In genomic region chr9:73934844-73935243, GRCm38 (mm10) we compare ENCODE assay signal across 11 mouse cellular contexts. TPM values are rescaled to one million over a fixed set of nuclear protein-coding genes. Genes with fewer than 3 reads are reported as not detected.
DNase-seq lines count a peak whose midpoint lies in the region; ATAC-seq and TF ChIP-seq lines count a peak whose summit lies in the region.
"Had no signal": no experiment of that assay in that cellular context is flagged by ENCODE, and none has a peak within 500 bp of the region (broad histone marks: within the 10 kb centered on the region; RNA-seq: fewer than 3 reads in every experiment).

No protein-coding gene starts in this region.

- DNase-seq in heart, adult 18-20 months: no peak
- DNase-seq in lung, embryonic 14.5 days: peak; percentile 90
- no peak for DNase-seq in lung, adult 2 months
- peak; percentile 55 for DNase-seq in cerebellum, adult 11 months
- DNase-seq in left cerebral cortex, postnatal 25 days (ENCODE audit: low spot score in 2 of 2): peak; percentile 23 to 34
- no peak for DNase-seq in thymus, postnatal 4 days
- DNase-seq in frontal cortex, postnatal 14 days (ENCODE audit: low spot score in 2 of 2): no peak
- DNase-seq: layer of hippocampus, adult 9-11 months had no signal

- no peaks in the 10 kb centered on the region for H3K9me3 ChIP-seq in heart, embryonic 13.5 days
- H3K9me3 ChIP-seq in lung, embryonic 14.5 days (ENCODE audit: low read depth, low read length): no peaks in the 10 kb centered on the region

- H3K27ac ChIP-seq in heart, embryonic 13.5 days (replicated peaks): 0 out of 2 replicates have a peak overlapping the region, but pooled peaks have one; percentile 8
- H3K27ac ChIP-seq in lung, embryonic 14.5 days (ENCODE audit: low read depth): no peak overlapping the region

- TF ChIP-seq CTCF in lung, embryonic 14.5 days (IDR thresholded peaks at IDR 0.05; ENCODE audit: low read depth): no peak
- TF ChIP-seq CTCF in lung, adult 2 months (IDR thresholded peaks at IDR 0.05; ENCODE audit: insufficient read depth, low read length): no peak

- peaks cover 12% of the 10 kb centered on the region for H3K4me1 ChIP-seq in heart, embryonic 13.5 days
- no peaks in the 10 kb centered on the region for H3K4me1 ChIP-seq in lung, embryonic 14.5 days (ENCODE audit: insufficient read depth)
- no peaks in the 10 kb centered on the region for H3K4me1 ChIP-seq in lung, adult 2 months (ENCODE audit: control insufficient read depth, insufficient read depth, low read length)

- no peak overlapping the region for H3K4me2 ChIP-seq in heart, embryonic 13.5 days
- H3K4me2 ChIP-seq in lung, embryonic 14.5 days: no peak overlapping the region

- peaks cover 27% of the 10 kb centered on the region for H3K36me3 ChIP-seq in heart, embryonic 13.5 days
- H3K36me3 ChIP-seq in lung, embryonic 14.5 days (ENCODE audit: insufficient read depth): no peaks in the 10 kb centered on the region

- H3K9ac ChIP-seq in heart, embryonic 13.5 days: no peak overlapping the region
- H3K9ac ChIP-seq in lung, embryonic 14.5 days: no peak overlapping the region

- intact Hi-C loops in left cerebral cortex, postnatal 25 days (cut with DNase I): no loop called here

- 35% methylated on average over 4 of the region's 4 CpGs for WGBS in heart, embryonic 13.5 days
- 44% methylated on average over 4 of the region's 4 CpGs for WGBS in lung, embryonic 14.5 days
- WGBS in lung, adult 2 months: 58% methylated on average over 4 of the region's 4 CpGs

- ATAC-seq in heart, embryonic 13.5 days (ENCODE audit: extremely low read depth, insufficient number of reproducible peaks, low FRiP score, low TSS enrichment): no peak
- ATAC-seq in lung, embryonic 14.5 days (ENCODE audit: insufficient read depth): peak; percentile 74; the same call in 1 of the 2 replicates

- TF ChIP-seq POLR2A in lung, adult 2 months (IDR thresholded peaks at IDR 0.05; ENCODE audit: borderline replicate concordance, extremely low read depth, low read depth, low read length): no peak

- H3K27me3 ChIP-seq in heart, embryonic 13.5 days (replicated peaks): no peaks in the 10 kb centered on the region
- no peaks in the 10 kb centered on the region for H3K27me3 ChIP-seq in lung, embryonic 14.5 days (ENCODE audit: insufficient read depth, low read length)
- H3K27me3 ChIP-seq: CH12.LX had no signal

- no peak overlapping the region for H3K4me3 ChIP-seq in heart, embryonic 13.5 days
- no peak overlapping the region for H3K4me3 ChIP-seq in lung, embryonic 14.5 days (ENCODE audit: low read depth, low read length)
- H3K4me3 ChIP-seq in lung, adult 2 months (replicated peaks; ENCODE audit: extremely low read depth, low read depth, low read length): no peak overlapping the region

RNA-seq across cellular contexts. Expression of gene Unc13c, which starts 33.9 kb away (rescaled TPM):
- polyA plus RNA-seq in heart, embryonic 13.5 days (2015; fragmentation: Nextera tagmentation; extraction: Ambion mirVana): 2.2 and 2.7 TPM in 2 replicates
- under 1 TPM; 0.30 to 0.33 TPM for total RNA-seq in heart, adult 18-20 months (2021)
- 0.18 and 0.34 TPM in 2 replicates for polyA plus RNA-seq in lung, embryonic 14.5 days (2014; fragmentation: Nextera tagmentation; extraction: Ambion mirVana)
- polyA plus RNA-seq in lung, adult 2 months (2012; rRNA removed): 0.01 TPM in 1 of 2 replicates, not detected in the other
- 10 to 100 TPM; 18.7 to 25.7 TPM for total RNA-seq in left cerebral cortex, postnatal 25 days (2021)
- total RNA-seq: CH12.LX; common myeloid progenitor, adult 5-6 weeks had no signal

Comparison
In these comparisons a context has a peak if more than half of its experiments do, and no peak if none do; other contexts are left out.
1. DNase-seq: peak in lung, embryonic 14.5 days (single experiment), cerebellum, adult 11 months (single experiment) and left cerebral cortex, postnatal 25 days (2 of 2); none in heart, adult 18-20 months (0 of 2), lung, adult 2 months (single experiment), thymus, postnatal 4 days (single experiment) and frontal cortex, postnatal 14 days (0 of 2).